Mouse (Mus musculus) MEL (cell line): ENCODE data around the gene Tsacc. TPM values are rescaled to one million over a fixed set of nuclear protein-coding genes. Genes with fewer than 3 reads are reported as not detected.

Source experiments
- DNase-seq: peaks from one replicate; pipeline ENCODE4 v3.0.0; 2011; ENCODE audit warnings: low read depth, low spot score
- H3K27ac ChIP-seq: 2 replicates; pipeline ENCODE4 v1.5.1; 2012; ENCODE audit warnings: low read depth, mild to moderate bottlenecking, control low read depth, low read length, moderate library complexity; ENCODE audit not compliant: control insufficient read depth
- H3K27me3 ChIP-seq, 2 experiments: fragments of 150-350 bp in 1 of 2; sonication (generic) in 1 of 2; 2 replicates each; pipeline ENCODE4 v1.6.1; 2012; ENCODE audit warnings: low read length in 2 of 2, mild to moderate bottlenecking in 2 of 2, improper control_type of control experiment in 1 of 2, moderate library complexity in 1 of 2; ENCODE audit not compliant: insufficient read depth in 2 of 2, control insufficient read depth in 1 of 2
- H3K36me3 ChIP-seq, 2 experiments: 2 replicates each; pipeline ENCODE4 v1.6.1; 2012 to 2014; ENCODE audit warnings: low read length in 2 of 2, improper control_type of control experiment in 1 of 2, inconsistent platforms in 1 of 2, mild to moderate bottlenecking in 1 of 2; ENCODE audit not compliant: insufficient read depth in 2 of 2, control insufficient read depth in 1 of 2
- H3K4me1 ChIP-seq, 2 experiments: fragments of 150-350 bp in 1 of 2; sonication (generic) in 1 of 2; 2 replicates each; pipeline ENCODE4 v1.6.1; 2012; ENCODE audit warnings: low read length in 2 of 2, improper control_type of control experiment in 1 of 2, mild to moderate bottlenecking in 1 of 2; ENCODE audit not compliant: insufficient read depth in 2 of 2, control insufficient read depth in 1 of 2
- H3K4me3 ChIP-seq, 2 experiments: fragments of 150-350 bp in 1 of 2; sonication (generic) in 1 of 2; 2 replicates each; pipeline ENCODE4 v1.5.1; 2012; ENCODE audit warnings: low read depth in 2 of 2, low read length in 2 of 2, mild to moderate bottlenecking in 2 of 2, moderate library complexity in 2 of 2, control low read depth in 1 of 2, improper control_type of control experiment in 1 of 2; ENCODE audit not compliant: control insufficient read depth in 1 of 2, insufficient read depth in 1 of 2
- H3K79me2 ChIP-seq: 2 replicates; pipeline ENCODE4 v1.6.1; 2012; ENCODE audit warnings: mild to moderate bottlenecking, low read length, moderate library complexity; ENCODE audit not compliant: control insufficient read depth, poor library complexity, insufficient read depth
- H3K9ac ChIP-seq: 2 replicates; pipeline ENCODE4 v1.6.1; 2012; ENCODE audit warnings: low read depth, mild to moderate bottlenecking, control low read depth, low read length, moderate library complexity; ENCODE audit not compliant: control insufficient read depth, poor library complexity, severe bottlenecking
- H3K9me3 ChIP-seq: fragments of 150-350 bp; sonication (generic); replicated peaks from 2 replicates; pipeline ENCODE4 v1.6.1; 2012; ENCODE audit warnings: mild to moderate bottlenecking, low read length, improper control_type of control experiment, moderate library complexity; ENCODE audit not compliant: insufficient read depth
- BHLHE40 ChIP-seq: IDR thresholded peaks from 2 replicates; pipeline ENCODE4 v1.6.1; 2012; ENCODE audit warnings: low read depth, mild to moderate bottlenecking, inconsistent platforms, low read length, improper control_type of control experiment, borderline replicate concordance
- CHD1 ChIP-seq: IDR thresholded peaks from 2 replicates; pipeline ENCODE4 v1.6.1; 2012; ENCODE audit warnings: low read depth, mild to moderate bottlenecking, inconsistent platforms, low read length, improper control_type of control experiment
- CHD2 ChIP-seq: IDR thresholded peaks from 2 replicates; pipeline ENCODE4 v1.6.1; 2011; ENCODE audit warnings: low read length, improper control_type of control experiment
- CTCF ChIP-seq, 3 experiments: IDR thresholded peaks in 2 of 3; conservative IDR thresholded peaks in 1 of 3; 2 replicates each; pipeline ENCODE4 v1.5.1; 2011 to 2012; ENCODE audit warnings: low read length in 3 of 3, low read depth in 2 of 3, mild to moderate bottlenecking in 2 of 3, improper control_type of control experiment in 1 of 3, inconsistent platforms in 1 of 3, mixed read lengths in 1 of 3, moderate library complexity in 1 of 3; ENCODE audit not compliant: control insufficient read depth in 1 of 3, insufficient read depth in 1 of 3, poor library complexity in 1 of 3, severe bottlenecking in 1 of 3
- E2F4 ChIP-seq: IDR thresholded peaks from 2 replicates; pipeline ENCODE4 v1.6.1; 2011; ENCODE audit warnings: low read depth, low read length, improper control_type of control experiment, borderline replicate concordance
- ELF1 ChIP-seq: IDR thresholded peaks from 2 replicates; pipeline ENCODE4 v1.6.1; 2014; ENCODE audit warnings: low read depth, mild to moderate bottlenecking, inconsistent platforms, low read length, improper control_type of control experiment, moderate library complexity
- EP300 ChIP-seq, 2 experiments: IDR thresholded peaks; 2 replicates each; pipeline ENCODE4 v1.6.1; 2011; ENCODE audit warnings: improper control_type of control experiment in 2 of 2, low read length in 2 of 2, low read depth in 1 of 2, mild to moderate bottlenecking in 1 of 2
- ETS1 ChIP-seq: IDR thresholded peaks from 2 replicates; pipeline ENCODE4 v1.6.1; 2012; ENCODE audit warnings: low read depth, mild to moderate bottlenecking, inconsistent platforms, low read length, improper control_type of control experiment, moderate library complexity
- GABPA ChIP-seq: IDR thresholded peaks from 2 replicates; pipeline ENCODE4 v1.6.1; 2012; ENCODE audit warnings: low read depth, mild to moderate bottlenecking, inconsistent platforms, low read length, improper control_type of control experiment, moderate library complexity
- GATA1 ChIP-seq: IDR thresholded peaks from 2 replicates; pipeline ENCODE4 v1.6.1; 2011; ENCODE audit warnings: low read depth, low read length, improper control_type of control experiment
- JUND ChIP-seq: IDR thresholded peaks from 2 replicates; pipeline ENCODE4 v1.6.1; 2011; ENCODE audit warnings: low read depth, mild to moderate bottlenecking, improper control_type of control experiment, low read length
- KAT2A ChIP-seq: conservative IDR thresholded peaks from 2 replicates; pipeline ENCODE4 v1.6.1; 2012; ENCODE audit warnings: low read depth, low read length, improper control_type of control experiment, inconsistent platforms
- MAFK ChIP-seq: IDR thresholded peaks from 2 replicates; pipeline ENCODE4 v1.6.1; 2011; ENCODE audit warnings: low read depth, mild to moderate bottlenecking, low read length, improper control_type of control experiment, borderline replicate concordance
- MAX ChIP-seq: IDR thresholded peaks from 2 replicates; pipeline ENCODE4 v1.6.1; 2011; ENCODE audit warnings: low read length, improper control_type of control experiment
- MAZ ChIP-seq: IDR thresholded peaks from 2 replicates; pipeline ENCODE4 v1.6.1; 2012; ENCODE audit warnings: low read depth, mild to moderate bottlenecking, inconsistent platforms, low read length, improper control_type of control experiment
- MXI1 ChIP-seq: IDR thresholded peaks from 2 replicates; pipeline ENCODE4 v1.6.1; 2011; ENCODE audit warnings: mild to moderate bottlenecking, low read depth, low read length, improper control_type of control experiment
- MYB ChIP-seq: IDR thresholded peaks from 2 replicates; pipeline ENCODE4 v1.6.1; 2011; ENCODE audit warnings: mild to moderate bottlenecking, low read depth, low read length, improper control_type of control experiment
- MYC ChIP-seq: IDR thresholded peaks from 2 replicates; pipeline ENCODE4 v1.6.1; 2011; ENCODE audit warnings: low read depth, mild to moderate bottlenecking, low read length, improper control_type of control experiment, moderate library complexity
- NELFE ChIP-seq: IDR thresholded peaks from 2 replicates; pipeline ENCODE4 v1.6.1; 2011; ENCODE audit warnings: low read depth, low read length, improper control_type of control experiment
- POLR2AphosphoS2 ChIP-seq: IDR thresholded peaks from 2 replicates; pipeline ENCODE4 v1.6.1; 2011; ENCODE audit warnings: low read length, improper control_type of control experiment
- POLR2AphosphoS5 ChIP-seq: IDR thresholded peaks from 2 replicates; pipeline ENCODE4 v1.6.1; 2012; ENCODE audit warnings: low read depth, borderline replicate concordance, mild to moderate bottlenecking, inconsistent platforms, low read length, moderate library complexity, mixed read lengths
- RAD21 ChIP-seq: IDR thresholded peaks from 2 replicates; pipeline ENCODE4 v1.6.1; 2011; ENCODE audit warnings: mild to moderate bottlenecking, low read depth, low read length, improper control_type of control experiment
- RCOR1 ChIP-seq: IDR thresholded peaks from 2 replicates; pipeline ENCODE4 v1.6.1; 2012; ENCODE audit warnings: low read depth, mild to moderate bottlenecking, inconsistent platforms, low read length, improper control_type of control experiment
- SIN3A ChIP-seq: IDR thresholded peaks from 2 replicates; pipeline ENCODE4 v1.6.1; 2012; ENCODE audit warnings: low read length, improper control_type of control experiment, inconsistent platforms
- SMC3 ChIP-seq: IDR thresholded peaks from 2 replicates; pipeline ENCODE4 v1.6.1; 2011; ENCODE audit warnings: low read depth, low read length, improper control_type of control experiment
- TAL1 ChIP-seq: IDR thresholded peaks from 2 replicates; pipeline ENCODE4 v1.6.1; 2012; ENCODE audit warnings: mild to moderate bottlenecking, inconsistent platforms, low read length, moderate library complexity, mixed read lengths
- TBP ChIP-seq: IDR thresholded peaks from 2 replicates; pipeline ENCODE4 v1.8.0; 2011; ENCODE audit warnings: low read depth, low read length, improper control_type of control experiment
- USF1 ChIP-seq: IDR thresholded peaks from 2 replicates; pipeline ENCODE4 v1.6.1; 2014; ENCODE audit warnings: low read depth, mild to moderate bottlenecking, inconsistent platforms, low read length, improper control_type of control experiment, moderate library complexity
- ZC3H11A ChIP-seq: IDR thresholded peaks from 2 replicates; pipeline ENCODE4 v1.6.1; 2012; ENCODE audit warnings: low read depth, mild to moderate bottlenecking, inconsistent platforms, low read length, improper control_type of control experiment
- ZNF384 ChIP-seq: IDR thresholded peaks from 2 replicates; pipeline ENCODE4 v1.6.1; 2012; ENCODE audit warnings: low read depth, mild to moderate bottlenecking, inconsistent platforms, low read length, improper control_type of control experiment
- polyA plus RNA-seq, 2 experiments: library from polyadenylated mRNA; stranded (reverse) in 1 of 2; unstranded in 1 of 2; fragments of >175 nt in 1 of 2; fragments of >200 nt in 1 of 2; gene quantifications; 2 replicates each; pipeline versions ENCODE4 v1.2.1 to v1.2.4; 2012; ENCODE audit warnings: low replicate concordance in 2 of 2, low read depth in 1 of 2; ENCODE audit not compliant: insufficient read length in 2 of 2, insufficient read depth in 1 of 2, missing spikeins in 1 of 2
- total RNA-seq: library from RNA; depleted of rRNA; stranded (reverse); fragments of 300-350 nt; gene quantifications from 2 replicates; pipeline ENCODE4 v1.2.3, GENCODE M21; 2012

The Tsacc gene
- total and polyA plus RNA-seq, 3 experiments: 34.1 to 41.1 TPM; not detected in 1

GRCm38 (mm10) chr3:88297321-88297851 lies 587 bp upstream of the Tsacc start:
- peak overlapping the region; percentile 80 to 83 for H3K4me3 ChIP-seq
- H3K9me3 ChIP-seq: no peaks in the 10 kb centered on the region
- peak; percentile 90 for DNase-seq
- peaks cover 24 to 37% of the 10 kb centered on the region in 2 experiments for H3K36me3 ChIP-seq
- TF ChIP-seq BHLHE40 (no peak), GATA1 (peak; percentile 42), TBP (peak; percentile 8; the same call in 1 of the 2 replicates), E2F4 (no peak), MAFK (no peak), CHD1 (peak; percentile 71), MXI1 (peak; percentile 84), ETS1 (no peak), SIN3A (peak; percentile 84), RAD21 (no peak), KAT2A (peak; percentile 0; the same call in 1 of the 2 replicates)
- peak overlapping the region; percentile 89 for H3K27ac ChIP-seq
- H3K4me1 ChIP-seq: peaks cover 7 to 11% of the 10 kb centered on the region in 2 experiments
- no peaks in the 10 kb centered on the region for H3K27me3 ChIP-seq
- peaks cover 42% of the 10 kb centered on the region for H3K79me2 ChIP-seq
- H3K9ac ChIP-seq: peak overlapping the region; percentile 85

GRCm38 (mm10) chr3:88296110-88296560 lies 664 bp downstream of the Tsacc start:
- Histone ChIP-seq H3K4me1 (peaks cover 7 to 11% of the 10 kb centered on the region in 2 experiments), H3K27ac (peak overlapping the region; percentile 95), H3K79me2 (peaks cover 42% of the 10 kb centered on the region), H3K4me3 (peak overlapping the region; percentile 70 to 75), H3K9me3 (no peaks in the 10 kb centered on the region), H3K27me3 (no peaks in the 10 kb centered on the region), H3K9ac (peak overlapping the region; percentile 84), H3K36me3 (peaks cover 17 to 34% of the 10 kb centered on the region in 2 experiments)
- DNase-seq: peak; percentile 89
- TF ChIP-seq ZC3H11A (no peak), KAT2A (no peak; the same call in 1 of the 2 replicates), MXI1 (peak; percentile 100), NELFE (no peak), POLR2AphosphoS5 (0 out of 2 replicates have a peak, but pooled peaks have one; percentile 45), MYC (peak; percentile 100), ZNF384 (peak; percentile 58; the same call in 1 of the 2 replicates), RCOR1 (no peak), TAL1 (no peak), MAX (peak; percentile 99), POLR2AphosphoS2 (no peak; the same call in 1 of the 2 replicates), BHLHE40 (peak; percentile 61), MAZ (no peak; the same call in 1 of the 2 replicates), USF1 (peak; percentile 83), MYB (no peak), SIN3A (peak; percentile 99), CTCF (IDR thresholded peaks at IDR 0.05 in 2 of 3, conservative IDR thresholded peaks at IDR 0.05 in 1 of 3; ENCODE audit: control insufficient read depth in 1 of 3, insufficient read depth in 1 of 3, low read depth in 2 of 3, low read length in 3 of 3, poor library complexity in 1 of 3, severe bottlenecking in 1 of 3) (no peak), EP300 (IDR thresholded peaks at IDR 0.05; ENCODE audit: low read depth in 1 of 2, low read length in 2 of 2) (peak in 1 of 2 experiments; percentile 38; a peak in 1 of 4 replicates), ELF1 (no peak; the same call in none of the 2 replicates), CHD2 (peak; percentile 14; the same call in 1 of the 2 replicates), TBP (peak; percentile 74; the same call in 1 of the 2 replicates), GABPA (no peak), ETS1 (peak; percentile 60; the same call in 1 of the 2 replicates), JUND (0 out of 2 replicates have a peak, but pooled peaks have one; percentile 21), E2F4 (no peak; the same call in 1 of the 2 replicates), SMC3 (no peak)
